Mouse (Mus musculus) small intestine, adult 2 months (tissue): Measurements from ENCODE around the gene Ulk4.

Experiments
- CTCF ChIP-seq: fragments of 200-500 bp; IDR thresholded peaks from 2 replicates; pipeline ENCODE4 v1.5.1; 2012; ENCODE audit warnings: low read depth, mild to moderate bottlenecking, control low read depth, inconsistent platforms, low read length, moderate library complexity, mixed read lengths; ENCODE audit not compliant: insufficient replicate concordance, insufficient read length; ENCODE audit errors: extremely low read depth
- POLR2A ChIP-seq: fragments of 200-500 bp; IDR thresholded peaks from 2 replicates; pipeline ENCODE4 v1.6.1; 2012; ENCODE audit warnings: low read depth, mild to moderate bottlenecking, control low read depth, inconsistent platforms, low read length, moderate library complexity

DNA sequence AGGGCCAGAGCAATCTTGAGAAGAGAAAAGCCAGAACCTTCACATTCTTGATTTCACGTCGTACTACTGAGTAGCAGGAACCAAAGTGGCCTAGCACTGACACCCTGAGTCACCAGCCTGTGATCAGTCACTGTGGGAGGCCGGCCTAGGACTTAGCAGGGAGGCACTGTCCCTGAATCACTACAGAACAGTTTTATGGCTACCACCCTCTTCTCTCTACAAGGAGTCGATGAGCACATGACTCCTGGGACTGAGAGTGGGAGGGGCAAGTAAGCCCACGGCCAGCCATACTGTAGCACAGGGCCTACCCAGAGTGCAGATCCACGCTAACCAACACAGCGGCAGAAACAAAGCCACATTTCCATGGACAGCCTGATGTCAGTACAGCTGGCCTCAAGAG lies 183.2 kb downstream of the Ulk4 start:
- TF ChIP-seq CTCF (no peak), POLR2A (no peak)
